Mouse (Mus musculus) layer of hippocampus, postnatal 10 days (tissue): ENCODE data around the gene Psd4. TPM values are rescaled to one million over a fixed set of nuclear protein-coding genes. Genes with fewer than 3 reads are reported as not detected.

ENCODE experiments used
- DNase-seq, 2 experiments: peaks; one replicate each; pipeline ENCODE4 v3.0.0; 2021; ENCODE audit warnings: low spot score in 2 of 2
- total RNA-seq, 2 experiments: library from RNA; stranded (reverse); gene quantifications; 2 replicates each; pipeline ENCODE4 v1.2.3; 2021

Psd4 gene
- total RNA-seq, 2 experiments from 2014 or later, result 1.5 to 1.8 TPM

GRCm38 (mm10) chr2:24385111-24385961 is 18.0 kb downstream of the Psd4 start:
- no peak for DNase-seq

GRCm38 (mm10) chr2:24386158-24386963 is 19.0 kb downstream of the Psd4 start:
- no peak for DNase-seq

GRCm38 (mm10) chr2:24386964-24387320 is 19.6 kb downstream of the Psd4 start:
- no peak for DNase-seq

- DNase-seq, result no peak
These were observed 20.2 kb downstream of the Psd4 start for GRCm38 (mm10) chr2:24387361-24388283.

GRCm38 (mm10) chr2:24393251-24393650 is 25.9 kb downstream of the Psd4 start:
- no peak for DNase-seq

- DNase-seq, result no peak
These were observed 29.7 kb downstream of the Psd4 start for GRCm38 (mm10) chr2:24397115-24397514.

- no peak for DNase-seq
These were observed 33.3 kb downstream of the Psd4 start for GRCm38 (mm10) chr2:24400711-24401110.

- DNase-seq, result peak; percentile 71 to 76
These were observed 38.1 kb downstream of the Psd4 start for GRCm38 (mm10) chr2:24405345-24406012.

- peak in 1 of 2 experiments; percentile 48 for DNase-seq
These were observed 40.5 kb downstream of the Psd4 start for GRCm38 (mm10) chr2:24407701-24408485.

- peak; percentile 77 to 82 for DNase-seq
These were observed 41.8 kb downstream of the Psd4 start for GRCm38 (mm10) chr2:24409166-24409565.

GRCm38 (mm10) chr2:24413172-24413571 is 45.8 kb downstream of the Psd4 start:
- DNase-seq, result no peak

GRCm38 (mm10) chr2:24413677-24414076 is 46.3 kb downstream of the Psd4 start:
- no peak for DNase-seq

- DNase-seq, result peak in 1 of 2 experiments; percentile 26
These were observed 49.3 kb downstream of the Psd4 start for GRCm38 (mm10) chr2:24416668-24417067.

- no peak for DNase-seq
These were observed 49.7 kb downstream of the Psd4 start for GRCm38 (mm10) chr2:24417106-24417505.

- no peak for DNase-seq
These were observed 50.2 kb downstream of the Psd4 start for GRCm38 (mm10) chr2:24417564-24417963.

- no peak for DNase-seq
These were observed 54.0 kb downstream of the Psd4 start for GRCm38 (mm10) chr2:24421211-24421863.

GRCm38 (mm10) chr2:24422815-24423214 is 55.4 kb downstream of the Psd4 start:
- no peak for DNase-seq

- no peak for DNase-seq
These were observed 58.2 kb downstream of the Psd4 start for GRCm38 (mm10) chr2:24425630-24426029.
